Mouse (Mus musculus) ZHBTc4 (cell line): ENCODE results near the gene Tubb3.
"Not testable (repeated sequence)": the region's sequence is repeated elsewhere in the genome, so short reads cannot be mapped to it uniquely, and the experiment has no call there.

Experiments used
- DNase-seq: peaks from one replicate; pipeline ENCODE4 v3.0.0-alpha.2; 2011; ENCODE audit warnings: low read depth, low spot score

Tubb3 gene

GRCm38 (mm10) chr8:123412560-123413170, 1.4 kb downstream of the Tubb3 start:
- DNase-seq = peak; percentile 92

DNA sequence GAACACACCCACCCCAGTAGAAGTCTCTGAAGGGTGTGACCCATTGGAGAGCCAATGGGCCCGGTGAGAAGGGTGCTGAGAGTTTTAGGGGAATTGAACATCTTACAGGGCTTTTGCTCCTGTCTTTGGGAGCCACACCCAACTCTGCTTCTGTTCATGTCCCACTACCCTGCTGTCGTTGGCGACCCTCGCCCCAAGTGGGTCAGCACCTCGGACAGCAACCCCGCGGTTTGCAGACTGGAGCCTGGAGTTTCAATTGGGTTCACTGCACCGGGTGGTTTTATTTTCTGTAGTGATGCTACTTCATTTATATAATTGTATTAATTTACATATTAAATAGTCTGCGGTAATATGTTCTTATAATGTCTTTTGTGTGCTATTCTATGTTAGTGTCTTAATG, 3.0 kb downstream of the Tubb3 start:
- DNase-seq = no peak

DNA sequence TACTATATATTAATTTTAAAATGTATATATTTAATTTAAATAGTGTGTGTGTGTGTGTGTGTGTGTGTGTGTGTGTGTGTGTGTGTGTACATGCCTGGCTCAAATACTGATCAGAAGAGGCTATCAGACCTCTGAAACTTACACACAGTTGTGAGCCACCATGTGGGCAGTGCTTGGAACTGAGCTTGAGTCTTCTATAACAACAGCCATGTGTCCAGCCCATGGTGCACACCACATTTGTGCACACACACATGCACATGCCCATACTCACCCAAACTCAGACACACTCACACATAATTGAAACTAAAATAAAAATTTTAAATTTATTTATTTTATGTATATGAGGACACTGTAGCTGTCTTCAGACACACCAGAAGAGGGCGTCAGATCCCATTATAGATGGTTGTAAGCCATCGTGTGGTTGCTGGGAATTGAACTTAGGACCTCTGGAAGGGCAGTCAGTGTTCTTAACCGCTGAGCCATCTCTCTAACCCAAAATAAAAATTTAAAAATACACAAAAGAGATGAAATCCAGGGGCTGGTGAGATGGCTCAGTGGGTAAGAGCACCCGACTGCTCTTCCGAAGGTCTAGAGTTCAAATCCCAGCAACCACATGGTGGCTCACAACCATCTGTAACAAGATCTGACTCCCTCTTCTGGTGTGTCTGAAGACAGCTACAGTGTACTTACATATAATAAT, 3.9 kb downstream of the Tubb3 start:
- DNase-seq = not testable (repeated sequence)

DNA sequence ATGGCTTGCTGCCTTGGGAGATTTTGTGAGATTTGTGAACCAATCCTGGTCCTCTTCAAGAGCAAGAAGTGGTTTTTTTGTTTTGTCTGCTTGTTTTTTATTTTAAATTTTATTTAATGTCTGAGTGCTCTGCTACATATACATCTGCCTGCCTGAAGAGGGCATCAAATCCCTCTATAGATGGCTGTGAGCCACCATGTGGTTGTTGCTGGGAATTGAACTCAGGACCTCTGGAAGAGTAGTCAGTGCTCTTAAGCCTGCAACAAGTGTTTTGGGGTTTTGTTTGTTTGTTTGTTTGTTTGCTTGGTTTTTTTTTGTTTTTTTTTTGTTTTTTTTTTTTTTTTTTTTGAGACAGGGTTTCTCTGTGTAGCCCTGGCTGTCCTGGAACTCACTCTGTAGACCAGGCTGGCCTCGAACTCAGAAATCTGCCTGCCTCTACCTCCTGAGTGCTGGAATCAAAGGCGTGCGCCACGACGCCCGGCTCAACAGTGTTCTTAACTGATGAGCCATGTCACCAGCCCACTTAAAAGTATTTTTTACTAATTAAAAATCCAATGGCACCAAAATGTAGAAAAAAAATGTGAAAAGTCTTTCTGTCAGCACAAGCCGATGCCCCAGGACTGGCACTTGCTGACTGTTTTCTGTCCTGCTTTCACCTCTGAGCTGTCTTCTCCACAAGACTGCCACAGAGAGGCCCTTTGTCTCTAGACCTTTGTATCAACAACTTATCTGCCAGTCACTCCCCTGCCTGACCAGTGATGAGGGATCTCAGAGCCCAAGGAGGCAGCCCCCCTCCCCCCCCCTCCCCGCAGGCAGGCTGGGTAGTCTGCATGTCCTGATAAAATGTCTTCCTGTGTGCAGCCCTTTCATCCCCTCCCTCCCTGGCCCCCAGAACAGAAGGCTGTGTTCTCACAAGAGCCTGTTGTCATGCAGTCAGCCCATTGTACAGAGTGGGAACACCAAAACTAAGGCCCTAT, 5.0 kb downstream of the Tubb3 start:
- DNase-seq = peak; percentile 83

DNA sequence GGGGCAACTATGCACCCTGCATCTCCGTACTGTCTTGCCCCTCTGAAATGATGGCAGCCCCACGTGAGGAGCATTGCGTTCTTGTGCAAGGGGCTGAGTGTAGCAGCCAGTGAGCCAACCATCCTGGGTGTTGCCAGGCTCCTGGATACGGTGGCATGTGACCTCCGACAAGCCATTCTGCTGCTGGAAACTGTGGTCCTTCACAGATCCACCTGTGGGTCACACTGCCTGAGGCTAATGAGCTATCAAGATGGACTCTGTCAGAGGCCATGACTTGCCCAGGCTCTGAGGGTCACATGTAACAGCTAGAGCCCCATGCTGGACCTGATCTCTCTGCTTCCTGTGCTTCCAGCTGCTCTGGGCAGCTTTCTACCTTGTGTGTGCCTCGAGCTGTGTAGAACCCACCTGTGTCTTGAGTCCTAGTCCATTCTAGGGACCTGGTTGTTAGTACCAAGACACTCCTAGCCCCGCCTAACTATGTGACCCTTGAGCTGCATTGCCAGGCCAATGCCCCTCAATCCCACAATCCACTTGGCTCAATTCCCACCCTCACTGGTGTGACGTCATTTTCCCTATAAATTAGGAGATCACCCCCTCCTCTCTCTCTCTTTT, 5.8 kb downstream of the Tubb3 start:
- DNase-seq = peak; percentile 4

DNA sequence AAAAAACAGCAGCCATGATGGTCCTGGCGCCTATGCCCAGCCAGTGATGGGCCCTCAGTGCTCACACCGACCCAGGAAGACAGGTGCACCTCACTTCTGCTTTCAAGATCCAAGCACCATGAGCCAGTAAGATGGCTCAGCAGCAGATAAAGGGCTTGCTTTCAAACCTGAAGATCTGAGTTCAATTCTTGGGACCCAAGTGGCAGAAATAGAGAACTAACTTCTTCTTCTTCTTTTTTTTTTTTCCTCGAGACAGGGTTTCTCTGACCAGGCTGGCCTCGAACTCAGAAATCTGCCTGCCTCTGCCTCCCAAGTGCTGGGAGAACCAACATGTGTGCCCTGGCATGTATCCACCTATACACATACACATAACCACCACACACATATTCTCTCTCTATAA, 8.5 kb downstream of the Tubb3 start:
- DNase-seq = peak; percentile 0

DNA sequence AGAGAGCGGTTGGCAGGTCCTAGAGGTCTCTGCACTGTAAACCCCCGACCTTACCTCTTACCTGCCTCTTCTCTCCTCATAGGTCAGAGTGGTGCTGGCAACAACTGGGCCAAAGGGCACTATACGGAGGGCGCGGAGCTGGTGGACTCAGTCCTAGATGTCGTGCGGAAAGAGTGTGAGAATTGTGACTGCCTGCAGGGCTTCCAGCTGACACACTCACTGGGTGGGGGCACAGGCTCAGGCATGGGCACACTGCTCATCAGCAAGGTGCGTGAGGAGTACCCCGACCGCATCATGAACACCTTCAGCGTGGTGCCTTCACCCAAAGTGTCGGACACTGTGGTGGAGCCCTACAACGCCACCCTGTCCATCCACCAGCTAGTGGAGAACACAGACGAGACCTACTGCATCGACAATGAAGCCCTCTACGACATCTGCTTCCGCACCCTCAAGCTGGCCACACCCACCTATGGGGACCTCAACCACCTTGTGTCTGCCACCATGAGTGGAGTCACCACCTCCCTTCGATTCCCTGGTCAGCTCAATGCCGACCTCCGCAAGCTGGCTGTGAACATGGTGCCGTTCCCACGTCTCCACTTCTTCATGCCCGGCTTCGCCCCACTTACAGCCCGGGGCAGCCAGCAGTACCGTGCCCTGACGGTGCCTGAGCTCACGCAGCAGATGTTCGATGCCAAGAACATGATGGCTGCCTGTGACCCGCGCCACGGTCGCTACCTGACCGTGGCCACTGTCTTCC, 9.5 kb downstream of the Tubb3 start:
- peak; percentile 4 for DNase-seq

DNA sequence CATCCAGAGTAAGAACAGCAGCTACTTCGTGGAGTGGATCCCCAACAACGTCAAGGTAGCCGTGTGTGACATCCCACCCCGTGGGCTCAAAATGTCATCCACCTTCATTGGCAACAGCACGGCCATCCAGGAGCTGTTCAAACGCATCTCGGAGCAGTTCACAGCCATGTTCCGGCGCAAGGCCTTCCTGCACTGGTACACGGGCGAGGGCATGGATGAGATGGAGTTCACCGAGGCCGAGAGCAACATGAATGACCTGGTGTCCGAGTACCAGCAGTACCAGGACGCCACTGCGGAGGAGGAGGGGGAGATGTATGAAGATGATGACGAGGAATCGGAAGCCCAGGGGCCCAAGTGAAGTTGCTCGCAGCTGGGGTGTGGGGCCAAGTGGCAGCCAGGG, 10.1 kb downstream of the Tubb3 start:
- DNase-seq = peak; percentile 1

- peak; percentile 91 for DNase-seq
Measured at GRCm38 (mm10) chr8:123422056-123422780, 11.0 kb downstream of the Tubb3 start.

DNA sequence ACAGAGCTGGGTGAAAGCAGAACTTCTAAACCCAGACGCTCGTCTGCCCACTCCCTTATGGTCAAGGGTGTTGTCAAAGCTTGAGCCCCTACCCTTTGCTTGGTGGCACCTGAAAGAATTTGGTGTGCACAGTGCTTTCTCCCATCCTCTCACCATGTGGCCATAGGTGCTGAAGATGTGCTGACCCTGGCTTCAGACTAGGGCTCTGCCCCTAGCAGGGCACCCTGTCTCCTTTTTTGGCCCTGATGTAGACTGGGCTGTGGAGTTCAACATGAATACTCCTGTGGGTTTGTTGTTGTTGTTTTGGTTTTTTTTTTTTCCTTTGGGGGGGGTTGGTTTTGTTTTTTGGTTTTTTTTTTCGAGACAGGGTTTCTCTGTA, 11.5 kb downstream of the Tubb3 start:
- DNase-seq = no peak

GRCm38 (mm10) chr8:123423441-123423840, 12.2 kb downstream of the Tubb3 start, which contains the start of gene Def8:
Def8 (plus strand) TSS chr8:123423527.
- peak; percentile 0 for DNase-seq

DNA sequence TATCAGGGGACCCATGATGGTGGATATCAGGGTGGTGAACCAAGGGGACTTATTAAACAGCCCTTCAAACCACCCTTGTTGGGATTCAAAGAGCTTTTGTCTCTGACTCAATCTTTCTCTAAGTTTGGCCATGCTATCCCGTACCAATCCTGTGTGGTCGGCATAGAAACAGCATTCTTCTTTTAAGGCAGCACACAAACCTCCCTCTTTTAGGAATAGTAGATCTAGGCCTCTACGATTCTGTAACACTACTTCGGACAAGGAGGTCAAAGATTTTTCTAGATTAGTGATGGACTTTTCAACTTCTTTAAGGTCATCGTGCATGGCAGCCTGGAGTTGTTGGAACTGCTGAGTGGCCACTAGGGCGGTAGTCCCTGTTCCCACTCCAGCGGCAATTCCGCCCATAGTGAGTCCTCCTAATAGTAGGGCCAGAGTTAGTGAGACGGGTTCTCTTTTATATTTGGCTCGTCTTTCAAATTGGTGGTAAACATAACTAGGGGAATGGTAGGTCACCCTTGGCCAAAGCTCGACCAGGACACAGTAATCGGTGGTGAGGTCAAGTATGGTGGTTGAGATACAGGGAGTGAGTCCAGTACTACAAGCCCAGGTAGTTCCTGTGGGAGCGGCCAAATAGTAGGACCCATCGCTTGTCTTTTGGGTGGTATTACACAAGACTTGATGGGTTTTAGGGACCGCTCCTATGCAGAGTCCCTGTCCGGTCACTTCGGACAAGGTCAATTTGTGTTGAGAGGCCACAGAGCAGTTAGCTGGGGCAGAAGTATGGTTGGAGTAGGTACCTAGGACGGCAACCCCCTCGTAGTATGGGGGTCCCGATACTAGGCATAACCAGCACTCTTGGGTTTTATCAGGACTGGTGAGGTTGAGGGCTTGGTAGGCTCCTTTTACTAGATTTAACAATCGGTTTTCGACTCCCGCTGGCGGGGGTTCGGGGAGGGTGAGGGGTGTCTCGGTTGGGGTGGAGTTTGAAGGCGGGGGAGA, 15.6 kb downstream of the Tubb3 start:
- DNase-seq = no peak

DNA sequence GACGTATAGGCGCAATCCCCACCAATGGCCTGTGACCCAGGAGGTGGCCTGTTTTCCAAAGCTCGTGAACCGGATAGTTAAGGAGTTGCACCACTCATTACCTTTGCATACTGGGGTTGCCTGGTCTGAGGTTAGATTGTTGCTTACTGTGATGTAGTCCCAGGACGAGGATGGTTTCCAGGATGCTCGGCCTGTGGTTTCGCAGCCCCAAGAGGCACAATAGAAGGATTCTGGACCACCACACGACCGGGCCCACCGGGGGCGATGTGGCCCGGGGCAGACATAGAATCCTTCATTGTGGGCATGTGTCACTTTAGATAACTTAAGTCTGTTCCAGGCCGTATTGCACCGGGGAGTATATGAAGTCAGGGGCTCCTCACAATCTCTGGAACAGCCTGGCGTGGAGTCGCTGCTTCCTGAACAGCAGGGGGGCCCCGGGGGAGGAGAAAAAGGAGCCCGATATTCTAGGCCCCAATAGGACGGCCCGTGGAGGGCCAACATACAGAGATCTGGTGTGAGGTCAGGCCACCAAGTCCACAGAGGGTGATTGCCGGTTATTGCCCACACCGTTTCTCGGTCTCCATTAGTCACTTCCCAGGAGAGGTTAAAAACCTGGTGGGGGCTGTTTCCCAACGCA, 16.5 kb downstream of the Tubb3 start:
- DNase-seq = no peak

GRCm38 (mm10) chr8:123428343-123428893, 17.2 kb downstream of the Tubb3 start:
- DNase-seq = no peak

GRCm38 (mm10) chr8:123428939-123429721, 17.9 kb downstream of the Tubb3 start:
- no peak for DNase-seq

GRCm38 (mm10) chr8:123429722-123430013, 18.4 kb downstream of the Tubb3 start:
- DNase-seq = not testable (repeated sequence)

DNA sequence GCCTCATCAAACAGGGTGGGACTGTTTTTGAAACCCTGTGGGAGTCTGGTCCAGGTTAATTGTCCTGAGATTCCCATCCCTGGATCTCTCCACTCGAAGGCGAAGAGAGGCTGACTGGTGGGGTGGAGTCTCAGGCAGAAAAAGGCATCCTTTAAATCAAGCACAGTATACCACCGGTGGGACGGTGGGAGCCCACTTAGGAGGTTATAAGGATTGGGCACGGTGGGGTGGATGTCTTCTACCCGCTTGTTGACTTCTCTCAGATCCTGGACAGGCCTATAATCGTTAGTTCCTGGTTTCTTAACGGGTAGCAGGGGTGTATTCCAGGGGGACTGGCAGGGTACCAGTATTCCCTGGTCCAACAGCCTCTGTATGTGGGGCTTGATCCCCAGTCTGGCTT, 19.7 kb downstream of the Tubb3 start:
- not testable (repeated sequence) for DNase-seq
